Mouse (Mus musculus): Measurements from ENCODE around the gene Irgm1. TPM values are rescaled to one million over a fixed set of nuclear protein-coding genes. Genes with fewer than 3 reads are reported as not detected.

Irgm1 gene
- total RNA-seq, 2 experiments from 2014 or later: 17.3 to 20.1 TPM

DNA sequence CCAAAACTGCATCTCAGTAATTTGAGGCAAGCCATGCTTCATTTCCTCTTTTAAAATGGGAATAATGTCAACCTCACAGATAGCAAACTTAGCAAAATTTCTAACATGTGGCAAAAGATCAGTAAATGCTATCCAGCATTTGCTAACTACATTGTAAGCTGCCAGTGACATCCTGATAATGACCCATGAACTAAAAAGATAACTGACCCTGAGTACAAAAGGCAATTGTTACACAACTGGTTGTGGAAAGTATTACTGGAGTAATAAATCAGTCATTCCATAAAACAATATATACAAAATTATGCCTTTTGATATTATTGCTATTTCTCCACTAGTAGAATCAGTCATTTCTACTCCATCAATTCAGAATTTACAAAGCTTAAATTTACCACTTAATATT is 57.7 kb downstream of the Irgm1 start:
- DNase-seq (ENCODE audit: low spot score in 2 of 2): no peak

Other genes with a start within 250 kb of the Irgm1 start
- gene Rack1, start 71.4 kb downstream of the Irgm1 start, total RNA-seq (2021): 100 to 1,000 TPM; 940 to 975 TPM
- 10 to 100 TPM; 62.4 to 69.7 TPM for gene Trim41, start 54.3 kb downstream of the Irgm1 start, total RNA-seq (2021)
- 10 to 100 TPM in 1 of 2 experiments, 1 to 10 TPM in 1; 9.5 to 14.2 TPM for gene Trim7, start 45.5 kb downstream of the Irgm1 start, total RNA-seq (2021)
- gene Gm12184, start 45.0 kb downstream of the Irgm1 start, total RNA-seq (2021): 1 to 10 TPM; 5.3 to 5.4 TPM
- under 1 TPM; 0.73 to 0.96 TPM for gene Gm5431, start 30.5 kb upstream of the Irgm1 start, total RNA-seq (2021)
- 1 to 10 TPM; 8.2 to 9.1 TPM for gene Psme2b, start 74.5 kb upstream of the Irgm1 start, total RNA-seq (2021)
- under 1 TPM; 0.14 to 0.28 TPM for gene Olfr56, start 107.2 kb upstream of the Irgm1 start, total RNA-seq (2021)
- gene 9930111J21Rik1, start 107.7 kb upstream of the Irgm1 start, total RNA-seq (2021): 1 to 10 TPM; 1.5 to 1.6 TPM
- gene Gm12185, start 120.5 kb upstream of the Irgm1 start, total RNA-seq (2021): 1 to 10 TPM in 1 of 2 experiments, under 1 TPM in 1; 0.87 to 2.5 TPM
- 1 to 10 TPM; 1.9 to 4.2 TPM for gene Tgtp1, start 122.5 kb upstream of the Irgm1 start, total RNA-seq (2021)
- 1 to 10 TPM; 1.6 to 2.8 TPM for gene 9930111J21Rik2, start 179.6 kb upstream of the Irgm1 start, total RNA-seq (2021)
- gene Tgtp2, start 192.5 kb upstream of the Irgm1 start, total RNA-seq (2021): 1 to 10 TPM in 1 of 2 experiments, not detected in 1; 1.2 TPM
- 1 to 10 TPM; 3.3 to 6.7 TPM for gene Ifi47, start 204.9 kb upstream of the Irgm1 start, total RNA-seq (2021)
- under 1 TPM; 0.25 TPM for gene Olfr1396, start 243.2 kb upstream of the Irgm1 start, total RNA-seq (2021)

Measured in adrenal gland, postnatal 4 days (tissue).